Mouse (Mus musculus) ZHBTc4 (cell line): ENCODE results near the gene Prkce.
A peak's percentile ranks its signal among the peaks of the same experiment; 100 is the strongest.

Experiments used
- DNase-seq: peaks from one replicate; pipeline ENCODE4 v3.0.0-alpha.2; 2011; ENCODE audit warnings: low read depth, low spot score

Gene Prkce

GRCm38 (mm10) chr17:86175516-86175915 lies 7.9 kb downstream of the Prkce start:
- DNase-seq, result no peak

- DNase-seq, result no peak
Observed at GRCm38 (mm10) chr17:86176722-86177121, 9.1 kb downstream of the Prkce start.

GRCm38 (mm10) chr17:86183788-86184187 lies 16.2 kb downstream of the Prkce start:
- DNase-seq, result no peak

- no peak for DNase-seq
Observed at GRCm38 (mm10) chr17:86184552-86185209, 17.1 kb downstream of the Prkce start.

GRCm38 (mm10) chr17:86185584-86185983 lies 18.0 kb downstream of the Prkce start:
- DNase-seq, result no peak

- no peak for DNase-seq
Observed at GRCm38 (mm10) chr17:86187777-86188176, 20.2 kb downstream of the Prkce start.

GRCm38 (mm10) chr17:86193979-86194378 lies 26.4 kb downstream of the Prkce start:
- DNase-seq, result no peak

GRCm38 (mm10) chr17:86194921-86195320 lies 27.3 kb downstream of the Prkce start:
- no peak for DNase-seq

GRCm38 (mm10) chr17:86198496-86199465 lies 31.2 kb downstream of the Prkce start:
- no peak for DNase-seq

GRCm38 (mm10) chr17:86201981-86202380 lies 34.4 kb downstream of the Prkce start:
- DNase-seq, result no peak

GRCm38 (mm10) chr17:86202972-86203371 lies 35.4 kb downstream of the Prkce start:
- no peak for DNase-seq

GRCm38 (mm10) chr17:86203531-86204450 lies 36.2 kb downstream of the Prkce start:
- no peak for DNase-seq

- DNase-seq, result no peak
Observed at GRCm38 (mm10) chr17:86206289-86206688, 38.7 kb downstream of the Prkce start.

- DNase-seq, result no peak
Observed at GRCm38 (mm10) chr17:86208057-86208820, 40.7 kb downstream of the Prkce start.

GRCm38 (mm10) chr17:86208821-86209186 lies 41.2 kb downstream of the Prkce start:
- DNase-seq, result no peak

- DNase-seq, result no peak
Observed at GRCm38 (mm10) chr17:86209680-86210251, 42.2 kb downstream of the Prkce start.

- DNase-seq, result no peak
Observed at GRCm38 (mm10) chr17:86212204-86212603, 44.6 kb downstream of the Prkce start.

GRCm38 (mm10) chr17:86214285-86214684 lies 46.7 kb downstream of the Prkce start:
- DNase-seq, result peak; percentile 26

GRCm38 (mm10) chr17:86214741-86215140 lies 47.2 kb downstream of the Prkce start:
- DNase-seq, result no peak

GRCm38 (mm10) chr17:86215771-86216170 lies 48.2 kb downstream of the Prkce start:
- DNase-seq, result peak; percentile 43

GRCm38 (mm10) chr17:86217468-86217867 lies 49.9 kb downstream of the Prkce start:
- no peak for DNase-seq
